Mouse (Mus musculus) MEL (cell line): ENCODE measurements around the gene Zfpm1. TPM values are rescaled to one million over a fixed set of nuclear protein-coding genes. Genes with fewer than 3 reads are reported as not detected.

Source experiments
- DNase-seq: peaks from one replicate; pipeline ENCODE4 v3.0.0; 2011; ENCODE audit warnings: low read depth, low spot score
- H3K27ac ChIP-seq: 2 replicates; pipeline ENCODE4 v1.5.1; 2012; ENCODE audit warnings: low read depth, mild to moderate bottlenecking, control low read depth, low read length, moderate library complexity; ENCODE audit not compliant: control insufficient read depth
- H3K27me3 ChIP-seq, 2 experiments: fragments of 150-350 bp in 1 of 2; sonication (generic) in 1 of 2; 2 replicates each; pipeline ENCODE4 v1.6.1; 2012; ENCODE audit warnings: low read length in 2 of 2, mild to moderate bottlenecking in 2 of 2, improper control_type of control experiment in 1 of 2, moderate library complexity in 1 of 2; ENCODE audit not compliant: insufficient read depth in 2 of 2, control insufficient read depth in 1 of 2
- H3K36me3 ChIP-seq, 2 experiments: 2 replicates each; pipeline ENCODE4 v1.6.1; 2012 to 2014; ENCODE audit warnings: low read length in 2 of 2, improper control_type of control experiment in 1 of 2, inconsistent platforms in 1 of 2, mild to moderate bottlenecking in 1 of 2; ENCODE audit not compliant: insufficient read depth in 2 of 2, control insufficient read depth in 1 of 2
- H3K4me1 ChIP-seq, 2 experiments: fragments of 150-350 bp in 1 of 2; sonication (generic) in 1 of 2; 2 replicates each; pipeline ENCODE4 v1.6.1; 2012; ENCODE audit warnings: low read length in 2 of 2, improper control_type of control experiment in 1 of 2, mild to moderate bottlenecking in 1 of 2; ENCODE audit not compliant: insufficient read depth in 2 of 2, control insufficient read depth in 1 of 2
- H3K4me3 ChIP-seq, 2 experiments: fragments of 150-350 bp in 1 of 2; sonication (generic) in 1 of 2; 2 replicates each; pipeline ENCODE4 v1.5.1; 2012; ENCODE audit warnings: low read depth in 2 of 2, low read length in 2 of 2, mild to moderate bottlenecking in 2 of 2, moderate library complexity in 2 of 2, control low read depth in 1 of 2, improper control_type of control experiment in 1 of 2; ENCODE audit not compliant: control insufficient read depth in 1 of 2, insufficient read depth in 1 of 2
- H3K79me2 ChIP-seq: 2 replicates; pipeline ENCODE4 v1.6.1; 2012; ENCODE audit warnings: mild to moderate bottlenecking, low read length, moderate library complexity; ENCODE audit not compliant: control insufficient read depth, poor library complexity, insufficient read depth
- H3K9ac ChIP-seq: 2 replicates; pipeline ENCODE4 v1.6.1; 2012; ENCODE audit warnings: low read depth, mild to moderate bottlenecking, control low read depth, low read length, moderate library complexity; ENCODE audit not compliant: control insufficient read depth, poor library complexity, severe bottlenecking
- H3K9me3 ChIP-seq: fragments of 150-350 bp; sonication (generic); replicated peaks from 2 replicates; pipeline ENCODE4 v1.6.1; 2012; ENCODE audit warnings: mild to moderate bottlenecking, low read length, improper control_type of control experiment, moderate library complexity; ENCODE audit not compliant: insufficient read depth
- BHLHE40 ChIP-seq: IDR thresholded peaks from 2 replicates; pipeline ENCODE4 v1.6.1; 2012; ENCODE audit warnings: low read depth, mild to moderate bottlenecking, inconsistent platforms, low read length, improper control_type of control experiment, borderline replicate concordance
- ELF1 ChIP-seq: IDR thresholded peaks from 2 replicates; pipeline ENCODE4 v1.6.1; 2014; ENCODE audit warnings: low read depth, mild to moderate bottlenecking, inconsistent platforms, low read length, improper control_type of control experiment, moderate library complexity
- EP300 ChIP-seq, 2 experiments: IDR thresholded peaks; 2 replicates each; pipeline ENCODE4 v1.6.1; 2011; ENCODE audit warnings: improper control_type of control experiment in 2 of 2, low read length in 2 of 2, low read depth in 1 of 2, mild to moderate bottlenecking in 1 of 2
- GATA1 ChIP-seq: IDR thresholded peaks from 2 replicates; pipeline ENCODE4 v1.6.1; 2011; ENCODE audit warnings: low read depth, low read length, improper control_type of control experiment
- MAFK ChIP-seq: IDR thresholded peaks from 2 replicates; pipeline ENCODE4 v1.6.1; 2011; ENCODE audit warnings: low read depth, mild to moderate bottlenecking, low read length, improper control_type of control experiment, borderline replicate concordance
- MAZ ChIP-seq: IDR thresholded peaks from 2 replicates; pipeline ENCODE4 v1.6.1; 2012; ENCODE audit warnings: low read depth, mild to moderate bottlenecking, inconsistent platforms, low read length, improper control_type of control experiment
- MEF2A ChIP-seq: IDR thresholded peaks from 2 replicates; pipeline ENCODE4 v1.6.1; 2014; ENCODE audit warnings: low read depth, mild to moderate bottlenecking, inconsistent platforms, low read length, improper control_type of control experiment; ENCODE audit not compliant: poor library complexity, insufficient replicate concordance, severe bottlenecking; ENCODE audit errors: extremely low read depth
- NELFE ChIP-seq: IDR thresholded peaks from 2 replicates; pipeline ENCODE4 v1.6.1; 2011; ENCODE audit warnings: low read depth, low read length, improper control_type of control experiment
- NRF1 ChIP-seq: IDR thresholded peaks from 2 replicates; pipeline ENCODE4 v1.6.1; 2014; ENCODE audit warnings: low read depth, mild to moderate bottlenecking, inconsistent platforms, low read length, improper control_type of control experiment, moderate library complexity; ENCODE audit not compliant: poor library complexity, insufficient read depth, severe bottlenecking
- POLR2A ChIP-seq, 2 experiments: IDR thresholded peaks; 2 replicates each; pipeline ENCODE4 v1.6.1; 2011 to 2012; ENCODE audit warnings: low read length in 2 of 2, mild to moderate bottlenecking in 2 of 2, control low read depth in 1 of 2, improper control_type of control experiment in 1 of 2, low read depth in 1 of 2, moderate library complexity in 1 of 2; ENCODE audit not compliant: control insufficient read depth in 1 of 2, insufficient read depth in 1 of 2, poor library complexity in 1 of 2
- POLR2AphosphoS2 ChIP-seq: IDR thresholded peaks from 2 replicates; pipeline ENCODE4 v1.6.1; 2011; ENCODE audit warnings: low read length, improper control_type of control experiment
- POLR2AphosphoS5 ChIP-seq: IDR thresholded peaks from 2 replicates; pipeline ENCODE4 v1.6.1; 2012; ENCODE audit warnings: low read depth, borderline replicate concordance, mild to moderate bottlenecking, inconsistent platforms, low read length, moderate library complexity, mixed read lengths
- RAD21 ChIP-seq: IDR thresholded peaks from 2 replicates; pipeline ENCODE4 v1.6.1; 2011; ENCODE audit warnings: mild to moderate bottlenecking, low read depth, low read length, improper control_type of control experiment
- RCOR1 ChIP-seq: IDR thresholded peaks from 2 replicates; pipeline ENCODE4 v1.6.1; 2012; ENCODE audit warnings: low read depth, mild to moderate bottlenecking, inconsistent platforms, low read length, improper control_type of control experiment
- SMC3 ChIP-seq: IDR thresholded peaks from 2 replicates; pipeline ENCODE4 v1.6.1; 2011; ENCODE audit warnings: low read depth, low read length, improper control_type of control experiment
- TAL1 ChIP-seq: IDR thresholded peaks from 2 replicates; pipeline ENCODE4 v1.6.1; 2012; ENCODE audit warnings: mild to moderate bottlenecking, inconsistent platforms, low read length, moderate library complexity, mixed read lengths
- TBP ChIP-seq: IDR thresholded peaks from 2 replicates; pipeline ENCODE4 v1.8.0; 2011; ENCODE audit warnings: low read depth, low read length, improper control_type of control experiment
- TCF12 ChIP-seq: IDR thresholded peaks from 2 replicates; pipeline ENCODE4 v1.6.1; 2014; ENCODE audit warnings: low read depth, mild to moderate bottlenecking, inconsistent platforms, low read length, improper control_type of control experiment, moderate library complexity
- USF2 ChIP-seq, 2 experiments: IDR thresholded peaks; 2 replicates each; pipeline ENCODE4 v1.6.1; 2011 to 2012; ENCODE audit warnings: improper control_type of control experiment in 2 of 2, low read length in 2 of 2, borderline replicate concordance in 1 of 2, inconsistent platforms in 1 of 2, low read depth in 1 of 2, mild to moderate bottlenecking in 1 of 2; ENCODE audit not compliant: insufficient read depth in 1 of 2
- polyA plus RNA-seq, 2 experiments: library from polyadenylated mRNA; stranded (reverse) in 1 of 2; unstranded in 1 of 2; fragments of >175 nt in 1 of 2; fragments of >200 nt in 1 of 2; gene quantifications; 2 replicates each; pipeline versions ENCODE4 v1.2.1 to v1.2.4; 2012; ENCODE audit warnings: low replicate concordance in 2 of 2, low read depth in 1 of 2; ENCODE audit not compliant: insufficient read length in 2 of 2, insufficient read depth in 1 of 2, missing spikeins in 1 of 2
- total RNA-seq: library from RNA; depleted of rRNA; stranded (reverse); fragments of 300-350 nt; gene quantifications from 2 replicates; pipeline ENCODE4 v1.2.3, GENCODE M21; 2012

Gene Zfpm1
- total and polyA plus RNA-seq, 3 experiments, result 133 to 343 (median 260) TPM

GRCm38 (mm10) chr8:122326114-122326542, 44.2 kb downstream of the Zfpm1 start (continued):
- TF ChIP-seq POLR2AphosphoS5 (no peak), NRF1 (no peak), TBP (peak; percentile 35; the same call in 1 of the 2 replicates), ELF1 (no peak), BHLHE40 (peak; percentile 20; the same call in 1 of the 2 replicates), POLR2AphosphoS2 (0 out of 2 replicates have a peak, but pooled peaks have one; percentile 16), MAFK (no peak), POLR2A (IDR thresholded peaks at IDR 0.05; ENCODE audit: control insufficient read depth in 1 of 2, insufficient read depth in 1 of 2, low read depth in 1 of 2, low read length in 2 of 2, poor library complexity in 1 of 2) (peak in 1 of 2 experiments; percentile 50; a peak in 2 of 4 replicates), MAZ (peak; percentile 93)

GRCm38 (mm10) chr8:122329072-122329471, 47.1 kb downstream of the Zfpm1 start:
- TF ChIP-seq EP300 (IDR thresholded peaks at IDR 0.05; ENCODE audit: low read depth in 1 of 2, low read length in 2 of 2) (no peak), MEF2A (no peak), POLR2A (IDR thresholded peaks at IDR 0.05; ENCODE audit: control insufficient read depth in 1 of 2, insufficient read depth in 1 of 2, low read depth in 1 of 2, low read length in 2 of 2, poor library complexity in 1 of 2) (0 out of 4 replicates have a peak, but pooled peaks of 1 of the 2 experiments have one; percentile 15)
- Histone ChIP-seq H3K79me2 (peaks cover 20% of the 10 kb centered on the region), H3K9ac (no peak overlapping the region), H3K4me1 (peaks cover 8 to 33% of the 10 kb centered on the region in 2 experiments), H3K27me3 (no peaks in the 10 kb centered on the region), H3K9me3 (no peaks in the 10 kb centered on the region), H3K4me3 (no peak overlapping the region), H3K36me3 (peaks cover 29 to 40% of the 10 kb centered on the region in 2 experiments; a peak in 3 of 4 replicates), H3K27ac (peak overlapping the region; percentile 13; the same call in 1 of the 2 replicates)
- no peak for DNase-seq

- peaks cover 4 to 27% of the 10 kb centered on the region in 2 experiments; a peak in 3 of 4 replicates for H3K4me1 ChIP-seq
- peak overlapping the region; percentile 15; the same call in 1 of the 2 replicates for H3K27ac ChIP-seq
- peaks cover 30 to 33% of the 10 kb centered on the region in 2 experiments; a peak in 3 of 4 replicates for H3K36me3 ChIP-seq
- no peak overlapping the region for H3K9ac ChIP-seq
- H3K4me3 ChIP-seq, result no peak overlapping the region
- no peak for DNase-seq
- peak; percentile 30; the same call in 1 of the 2 replicates for TF ChIP-seq POLR2AphosphoS5
- no peak for TF ChIP-seq ELF1
- no peak for TF ChIP-seq USF2 (IDR thresholded peaks at IDR 0.05; ENCODE audit: borderline replicate concordance in 1 of 2, insufficient read depth in 1 of 2, low read depth in 1 of 2, low read length in 2 of 2)
- TF ChIP-seq NELFE, result no peak
- no peak for TF ChIP-seq RCOR1
- no peak for TF ChIP-seq SMC3
- TF ChIP-seq TCF12, result 0 out of 2 replicates have a peak, but pooled peaks have one; percentile 19
- 0 out of 2 replicates have a peak, but pooled peaks have one; percentile 36 for TF ChIP-seq GATA1
- no peak for TF ChIP-seq MAZ
- peak; percentile 34; the same call in 1 of the 2 replicates for TF ChIP-seq MAFK
- TF ChIP-seq POLR2A (IDR thresholded peaks at IDR 0.05; ENCODE audit: control insufficient read depth in 1 of 2, insufficient read depth in 1 of 2, low read depth in 1 of 2, low read length in 2 of 2, poor library complexity in 1 of 2), result 0 out of 4 replicates have a peak, but pooled peaks of 1 of the 2 experiments have one; percentile 5
- no peak for TF ChIP-seq RAD21
- no peak for TF ChIP-seq BHLHE40
- TF ChIP-seq NRF1, result no peak
- peak in 1 of 2 experiments; percentile 62; a peak in 2 of 4 replicates for TF ChIP-seq EP300 (IDR thresholded peaks at IDR 0.05; ENCODE audit: low read depth in 1 of 2, low read length in 2 of 2)
- no peak for TF ChIP-seq TAL1
- H3K27me3 ChIP-seq, result no peaks in the 10 kb centered on the region
- no peaks in the 10 kb centered on the region for H3K9me3 ChIP-seq
- peaks cover 14% of the 10 kb centered on the region for H3K79me2 ChIP-seq
These were observed 47.8 kb downstream of the Zfpm1 start for GRCm38 (mm10) chr8:122329553-122330239.
